ENCODE assay signal across 1 mouse cellular context in the genomic region with DNA sequence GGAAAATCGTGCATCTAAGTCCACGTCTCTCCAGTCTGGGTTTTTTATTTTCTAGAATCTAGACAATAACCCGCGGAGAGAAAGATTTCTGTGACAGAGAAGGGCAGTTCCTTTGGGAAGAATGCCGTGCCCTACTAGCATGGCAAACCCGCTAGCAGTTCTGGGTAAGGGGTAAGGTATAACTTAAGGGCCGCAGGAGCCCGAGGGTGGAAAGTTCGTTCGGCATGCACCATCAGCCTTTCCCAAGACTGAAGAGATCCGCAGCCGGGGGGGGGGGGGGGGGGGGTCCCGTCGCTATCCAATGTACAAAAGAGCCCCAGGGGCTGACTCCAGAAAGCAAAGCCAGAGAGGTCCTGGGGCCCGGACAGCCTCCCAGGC.
TF ChIP-seq lines count a peak whose summit lies in the region.

No protein-coding gene starts in this region.

TF ChIP-seq in CH12.LX, 34 proteins besides CTCF, POLR2A, EP300 and RAD21 (continued from another document):
- no peak for TF ChIP-seq ETS1 (conservative IDR thresholded peaks at IDR 0.05; ENCODE audit: low read depth, low read length)
- TF ChIP-seq HCFC1 (IDR thresholded peaks at IDR 0.05; ENCODE audit: low read depth, low read length): no peak
- no peak for TF ChIP-seq CHD1 (IDR thresholded peaks at IDR 0.05; ENCODE audit: low read depth, low read length)
- no peak for TF ChIP-seq USF1 (IDR thresholded peaks at IDR 0.05; ENCODE audit: low read depth, low read length)
- TF ChIP-seq IRF4 (IDR thresholded peaks at IDR 0.05; ENCODE audit: low read depth, low read length): no peak
- no peak for TF ChIP-seq SMC3 (IDR thresholded peaks at IDR 0.05; ENCODE audit: low read depth, low read length)
